Mouse (Mus musculus) hindbrain, embryonic 10.5 days (tissue): ENCODE measurements around the gene Palld. TPM values are rescaled to one million over a fixed set of nuclear protein-coding genes. Genes with fewer than 3 reads are reported as not detected.
A peak's percentile ranks its signal among the peaks of the same experiment; 100 is the strongest.

Experiments
- DNase-seq: peaks from one replicate; pipeline ENCODE4 v3.0.0-alpha.2; 2017; ENCODE audit warnings: low spot score
- H3K27ac ChIP-seq: fragments of 300-500 bp; sonication (generic); 2 replicates; pipeline ENCODE4 v1.5.1; 2016; ENCODE audit warnings: mild to moderate bottlenecking, moderate library complexity
- H3K27me3 ChIP-seq: fragments of 300-500 bp; sonication (generic); 2 replicates; pipeline ENCODE4 v1.6.1; 2016; ENCODE audit warnings: mild to moderate bottlenecking; ENCODE audit not compliant: poor library complexity, insufficient read depth, severe bottlenecking
- H3K36me3 ChIP-seq: fragments of 300-500 bp; sonication (generic); 2 replicates; pipeline ENCODE4 v1.6.1; 2016; ENCODE audit warnings: mild to moderate bottlenecking, moderate library complexity
- H3K4me1 ChIP-seq: fragments of 300-500 bp; sonication (generic); replicated peaks from 2 replicates; pipeline ENCODE4 v1.6.1; 2016; ENCODE audit warnings: mild to moderate bottlenecking
- H3K4me3 ChIP-seq: fragments of 300-500 bp; sonication (generic); 2 replicates; pipeline ENCODE4 v1.5.1; 2016; ENCODE audit warnings: mild to moderate bottlenecking, moderate library complexity
- H3K9me3 ChIP-seq: fragments of 300-500 bp; sonication (generic); 2 replicates; pipeline ENCODE4 v1.6.1; 2016; ENCODE audit warnings: mild to moderate bottlenecking, moderate library complexity
- WGBS: fragments of 180-500 bp; shearing (Covaris S2); methylation state at CpG from one replicate; pipeline ENCODE4 v1.1.7; 2016; 5-methylcytosine and 5-hydroxymethylcytosine counted together
- polyA plus RNA-seq: library from polyadenylated mRNA; unstranded; fragments of >200 nt; fragmentation: Nextera tagmentation; extraction: Ambion mirVana; gene quantifications from 2 replicates; pipeline ENCODE4 v1.2.1, GENCODE M21; 2016

Palld gene
- polyA plus RNA-seq, 1 experiment from 2014 or later: 52.4 TPM

DNA sequence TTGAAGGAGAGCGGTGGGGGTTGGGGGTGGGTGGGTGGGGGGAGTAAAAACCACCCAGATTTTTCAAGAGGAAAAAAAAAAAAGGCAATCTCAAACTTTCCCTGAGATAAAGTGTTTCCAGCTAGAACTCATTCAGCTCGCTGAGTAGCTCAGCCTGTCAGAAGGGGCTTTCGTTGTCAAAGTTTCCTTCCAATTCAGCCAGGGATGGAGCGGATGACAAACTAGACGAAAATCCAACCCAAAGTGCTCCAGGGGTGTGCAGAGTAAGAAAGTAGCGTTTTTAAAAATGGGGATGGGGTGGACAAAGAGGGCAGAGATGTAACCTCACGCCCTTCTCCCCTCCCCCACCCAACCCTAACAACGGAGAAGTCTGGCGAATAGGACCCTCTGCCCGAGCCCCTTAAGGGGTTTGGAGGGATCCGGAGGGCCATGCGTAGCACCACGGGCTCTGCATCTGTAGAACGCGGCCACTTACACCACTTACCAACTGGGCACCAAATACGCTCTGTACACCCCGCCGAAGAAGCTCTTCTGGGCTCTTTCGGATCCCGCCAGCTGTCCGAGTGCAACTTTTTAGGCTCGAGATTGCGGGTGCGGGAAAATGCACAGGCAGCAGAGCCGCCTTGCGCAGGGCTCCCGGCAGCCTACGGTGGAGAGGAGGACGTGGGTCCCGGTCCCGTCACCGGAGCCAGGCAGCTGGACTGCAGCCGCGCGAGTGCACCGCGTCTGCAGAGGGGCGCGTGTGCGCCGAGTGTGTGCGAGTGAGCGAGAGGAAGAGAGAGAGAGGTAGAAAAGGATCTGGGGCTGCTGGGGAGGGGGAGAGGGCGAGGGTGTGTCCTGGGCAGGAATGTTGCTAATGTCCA, 142.9 kb downstream of the Palld start:
- Histone ChIP-seq H3K4me1 (peaks cover 38% of the 10 kb centered on the region), H3K36me3 (peaks cover 18% of the 10 kb centered on the region), H3K4me3 (peak overlapping the region; percentile 77), H3K27me3 (no peaks in the 10 kb centered on the region), H3K9me3 (no peaks in the 10 kb centered on the region), H3K27ac (peak overlapping the region; percentile 97)
- WGBS: under 1% methylated on average over 44 of the region's 44 CpGs
- peak; percentile 76 for DNase-seq

DNA sequence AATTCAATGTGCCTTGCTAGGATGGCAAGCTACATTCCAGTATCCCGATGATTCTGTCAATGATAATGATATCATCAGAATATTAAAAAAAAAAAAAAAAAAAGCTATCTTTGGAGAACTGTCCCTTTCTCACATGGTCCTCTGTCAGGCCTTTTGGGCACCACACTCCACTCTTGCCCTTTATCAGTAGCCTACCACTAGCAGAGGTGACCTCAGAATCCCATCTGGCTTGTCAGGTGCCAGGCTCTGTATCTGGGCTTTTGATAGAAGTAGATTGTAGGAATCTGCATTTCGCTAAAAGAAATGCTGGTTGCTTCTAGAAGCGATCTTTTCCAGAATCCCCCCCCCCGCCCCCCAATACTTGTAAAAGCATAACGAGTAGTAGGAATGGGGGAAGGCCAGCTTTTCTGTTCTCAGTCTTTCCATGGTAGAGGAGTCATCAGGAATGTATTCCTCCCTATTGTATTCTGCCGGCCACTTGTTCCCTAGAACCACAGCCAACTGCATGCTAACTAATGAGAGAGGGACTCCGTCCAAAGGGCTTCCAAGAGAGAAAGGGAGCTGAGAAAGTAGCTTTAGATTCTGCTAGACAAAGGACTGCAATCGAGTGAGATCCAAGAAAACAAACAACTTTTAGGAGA, 143.7 kb downstream of the Palld start:
- DNase-seq: peak; percentile 39
- Histone ChIP-seq H3K9me3 (no peaks in the 10 kb centered on the region), H3K36me3 (peaks cover 20% of the 10 kb centered on the region), H3K4me3 (peak overlapping the region; percentile 77), H3K4me1 (peaks cover 38% of the 10 kb centered on the region), H3K27me3 (no peaks in the 10 kb centered on the region), H3K27ac (peak overlapping the region; percentile 97)
- WGBS: 16% methylated on average over 8 of the region's 8 CpGs

DNA sequence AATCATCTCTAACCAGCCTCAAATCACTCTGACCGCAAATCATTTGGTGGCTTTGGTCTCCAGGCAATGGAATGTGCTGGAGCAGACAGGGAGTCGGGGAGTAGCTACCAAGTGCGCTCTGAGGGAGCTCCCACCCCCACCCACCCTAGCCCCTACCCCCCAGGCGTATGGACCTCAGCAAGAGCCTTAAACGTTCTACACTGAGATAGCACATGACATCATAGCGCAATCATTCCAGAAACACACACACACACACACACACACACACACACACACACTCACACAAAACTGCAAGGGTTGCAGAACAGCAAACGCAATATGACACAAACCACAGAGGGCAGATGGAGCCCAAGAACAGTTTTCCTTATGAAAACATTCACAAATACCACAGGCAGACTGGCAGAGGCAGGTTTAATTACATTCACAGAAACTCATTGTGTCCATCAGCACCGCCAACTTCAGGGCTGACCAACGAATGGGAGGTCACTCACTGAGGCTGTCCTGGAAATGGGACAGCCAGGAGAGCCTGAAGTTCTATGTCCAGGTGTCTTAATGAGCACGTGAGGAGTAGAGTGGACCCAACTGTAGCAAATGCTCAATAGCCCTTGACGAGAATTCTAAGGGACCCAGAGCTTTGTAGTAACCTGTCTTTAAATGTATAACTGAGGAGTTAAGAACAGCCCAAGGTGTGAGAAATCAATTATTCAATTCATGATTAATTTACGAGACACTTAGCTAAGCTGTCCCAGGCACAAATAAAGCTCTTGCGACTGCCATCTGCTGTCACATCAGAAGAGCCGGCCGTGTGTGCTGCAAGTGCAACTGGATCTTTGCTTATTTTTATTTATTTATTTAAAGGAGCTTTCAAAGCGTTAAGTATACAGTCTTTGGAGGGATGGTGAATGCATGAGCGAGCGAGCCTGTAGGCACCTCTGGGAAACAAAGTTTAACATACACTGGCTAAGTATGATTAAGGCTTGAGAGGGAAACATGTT, 145.2 kb downstream of the Palld start:
- peak overlapping the region; percentile 62 for H3K27ac ChIP-seq
- WGBS: 46% methylated on average over 18 of the region's 18 CpGs

DNA sequence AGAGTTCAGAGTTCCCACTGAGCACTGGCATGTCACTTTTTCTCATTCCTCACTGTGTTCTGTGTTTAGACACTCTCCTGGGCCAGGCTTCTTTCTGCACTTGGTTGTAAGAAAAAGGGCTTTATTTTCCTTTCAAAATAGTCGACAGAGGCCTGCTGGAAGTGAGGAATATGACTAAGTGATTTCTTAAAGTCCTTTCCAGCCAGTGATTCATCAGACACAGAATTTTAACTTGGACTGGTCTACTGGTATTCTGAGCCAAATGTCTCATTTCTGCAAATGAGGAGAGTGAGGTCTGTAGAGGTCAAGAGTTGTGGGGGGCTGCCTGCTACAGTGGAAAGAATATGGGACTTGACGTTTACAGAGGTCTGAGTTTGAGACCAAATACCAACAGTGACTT, 147.3 kb downstream of the Palld start:
- Histone ChIP-seq H3K27me3 (no peaks in the 10 kb centered on the region), H3K36me3 (peaks cover 53% of the 10 kb centered on the region), H3K4me3 (no peak overlapping the region), H3K4me1 (peaks cover 33% of the 10 kb centered on the region), H3K27ac (no peak overlapping the region), H3K9me3 (no peaks in the 10 kb centered on the region)
- WGBS: 87% methylated on average over 2 of the region's 2 CpGs
- DNase-seq: no peak

More for the DNA sequence above, 145.2 kb downstream of the Palld start:
- no peak for DNase-seq
- Histone ChIP-seq H3K9me3 (no peaks in the 10 kb centered on the region), H3K4me1 (peaks cover 38% of the 10 kb centered on the region), H3K27me3 (no peaks in the 10 kb centered on the region), H3K36me3 (peaks cover 34% of the 10 kb centered on the region), H3K4me3 (peak overlapping the region; percentile 77)

DNA sequence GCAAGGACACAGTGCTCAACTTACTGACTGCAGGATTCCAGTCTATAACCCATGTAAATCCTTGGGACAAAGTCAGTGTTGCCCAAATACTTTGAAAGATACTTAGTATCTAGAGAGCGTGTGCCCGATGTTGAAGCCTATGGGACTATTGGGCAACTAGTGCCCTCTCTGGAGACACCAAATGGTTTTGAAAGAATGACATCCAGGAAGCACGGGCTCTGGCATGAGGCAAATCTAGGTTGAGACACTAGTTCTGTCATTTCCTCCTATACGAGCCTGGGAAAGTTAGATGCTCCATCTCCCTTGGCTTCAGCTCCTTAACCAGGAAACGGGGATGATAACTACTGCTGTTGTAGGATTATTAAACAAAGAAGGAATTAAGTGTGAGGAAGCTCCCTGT, 155.4 kb downstream of the Palld start:
- no peak overlapping the region for H3K4me3 ChIP-seq
- H3K27ac ChIP-seq: no peak overlapping the region
- H3K9me3 ChIP-seq: 0 out of 2 replicates have a peak, but pooled peaks cover 4% of the 10 kb centered on the region
- peaks cover 46% of the 10 kb centered on the region for H3K36me3 ChIP-seq
- 93% methylated on average over 5 of the region's 5 CpGs for WGBS
- no peaks in the 10 kb centered on the region for H3K27me3 ChIP-seq
- no peak for DNase-seq
- peaks cover 9% of the 10 kb centered on the region for H3K4me1 ChIP-seq

DNA sequence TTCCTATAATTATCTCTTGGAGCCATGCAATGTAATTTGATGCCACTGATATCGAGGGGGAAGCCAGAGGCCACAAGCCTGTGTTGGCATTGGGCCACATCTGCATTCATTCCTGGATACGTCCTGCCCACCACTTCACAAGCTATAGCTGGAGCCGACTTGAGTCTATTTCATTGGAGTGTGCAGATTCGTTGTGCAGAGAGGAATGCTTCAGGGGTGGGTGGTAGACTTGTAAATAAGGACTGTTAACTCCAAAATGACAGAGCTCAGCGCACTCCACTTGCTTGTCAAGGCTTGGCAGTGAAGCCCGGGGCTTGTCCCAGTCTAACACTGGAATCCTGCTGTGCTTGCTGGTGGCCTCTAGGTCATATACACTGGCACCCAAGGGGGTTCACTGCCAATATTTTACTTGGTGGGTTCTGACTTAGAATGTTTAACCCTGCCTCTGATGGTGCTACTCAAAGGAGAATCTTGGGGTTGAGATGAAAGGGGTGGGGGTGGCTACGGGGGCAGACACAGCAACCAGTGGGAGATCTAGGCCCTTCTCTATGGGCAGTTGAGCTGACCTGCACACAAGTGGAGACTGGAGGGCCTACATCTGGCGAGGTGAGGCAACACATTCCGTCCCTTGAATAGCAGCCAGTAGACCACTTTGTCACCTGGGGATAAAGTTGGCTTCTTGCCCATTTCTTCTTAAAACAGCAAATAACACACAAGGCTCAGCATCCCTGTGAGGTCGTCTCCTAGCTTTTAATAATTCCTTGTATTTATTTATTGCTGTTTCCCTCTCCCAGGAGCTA, 157.1 kb downstream of the Palld start:
- DNase-seq: no peak
- Histone ChIP-seq H3K4me1 (peaks cover 9% of the 10 kb centered on the region), H3K9me3 (0 out of 2 replicates have a peak, but pooled peaks cover 4% of the 10 kb centered on the region), H3K4me3 (no peak overlapping the region), H3K27ac (no peak overlapping the region), H3K36me3 (peaks cover 30% of the 10 kb centered on the region), H3K27me3 (no peaks in the 10 kb centered on the region)
- 69% methylated on average over 10 of the region's 10 CpGs for WGBS

DNA sequence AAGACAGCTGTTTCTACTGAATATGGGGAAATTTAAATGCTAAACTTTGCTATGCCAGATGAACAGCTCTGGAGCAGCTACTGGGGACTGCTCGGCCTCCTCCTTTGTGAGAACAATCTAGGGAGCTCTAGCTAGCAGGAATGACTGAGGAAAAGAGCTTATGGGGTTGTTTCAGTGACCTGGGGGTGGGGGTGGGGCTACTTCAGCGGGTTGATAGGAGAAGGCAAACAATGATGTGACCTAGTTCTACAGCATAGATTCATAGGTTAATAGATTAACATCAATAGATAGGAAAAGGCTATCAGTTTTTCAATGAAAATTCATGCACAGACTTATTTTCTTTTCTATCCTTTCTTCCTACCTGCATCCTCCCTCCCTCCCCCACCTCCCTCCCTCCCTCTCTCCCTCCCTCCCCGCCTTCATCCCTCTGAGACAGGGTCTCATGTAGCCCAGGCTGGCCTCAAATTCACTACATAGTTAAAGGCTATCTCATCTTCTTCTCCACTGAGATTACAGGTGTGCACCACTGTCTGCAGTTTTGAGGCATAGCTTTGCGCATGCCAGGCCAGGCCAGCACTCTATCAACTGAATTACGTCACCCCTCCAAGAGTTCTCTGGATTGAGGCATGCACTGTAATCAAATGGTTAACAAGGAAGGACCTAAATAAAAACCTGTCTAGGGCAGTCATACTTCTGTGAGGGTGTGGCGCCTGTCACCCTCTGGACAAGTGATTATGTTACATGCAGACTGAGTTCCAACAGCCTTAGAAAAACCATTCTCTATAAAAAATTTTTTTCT, 158.5 kb downstream of the Palld start:
- 88% methylated on average over 6 of the region's 6 CpGs for WGBS
- H3K4me3 ChIP-seq: no peak overlapping the region
- H3K27ac ChIP-seq: no peak overlapping the region
- 0 out of 2 replicates have a peak, but pooled peaks cover 3% of the 10 kb centered on the region for H3K9me3 ChIP-seq
- H3K27me3 ChIP-seq: no peaks in the 10 kb centered on the region
- H3K36me3 ChIP-seq: peaks cover 18% of the 10 kb centered on the region; the same call in 1 of the 2 replicates
- DNase-seq: no peak
- H3K4me1 ChIP-seq: peaks cover 9% of the 10 kb centered on the region

DNA sequence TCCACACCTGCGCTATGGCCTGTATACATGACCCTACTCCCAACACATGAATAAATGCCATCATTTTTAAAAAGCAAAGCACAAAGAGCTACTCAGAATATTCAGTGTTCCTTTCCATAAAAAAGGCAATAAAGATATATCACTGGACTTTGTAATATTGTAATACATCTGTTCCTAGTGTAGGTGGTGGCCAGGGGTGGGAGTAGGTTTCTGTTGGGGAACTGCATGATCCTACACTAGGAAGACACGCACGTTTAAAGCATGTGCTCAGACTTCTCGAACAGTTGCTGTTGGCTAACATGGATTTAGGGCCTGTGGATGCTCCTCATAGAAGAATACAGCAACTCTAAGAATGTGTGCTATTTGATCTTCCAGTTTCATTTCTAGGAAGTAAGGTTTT, 165.0 kb downstream of the Palld start:
- H3K27ac ChIP-seq: no peak overlapping the region
- no peak for DNase-seq
- no peak overlapping the region for H3K4me3 ChIP-seq
- WGBS: 96% methylated on average over 4 of the region's 4 CpGs
- H3K4me1 ChIP-seq: no peaks in the 10 kb centered on the region
- 0 out of 2 replicates have a peak, but pooled peaks cover 3% of the 10 kb centered on the region for H3K9me3 ChIP-seq
- H3K27me3 ChIP-seq: no peaks in the 10 kb centered on the region
- H3K36me3 ChIP-seq: peaks cover 37% of the 10 kb centered on the region

DNA sequence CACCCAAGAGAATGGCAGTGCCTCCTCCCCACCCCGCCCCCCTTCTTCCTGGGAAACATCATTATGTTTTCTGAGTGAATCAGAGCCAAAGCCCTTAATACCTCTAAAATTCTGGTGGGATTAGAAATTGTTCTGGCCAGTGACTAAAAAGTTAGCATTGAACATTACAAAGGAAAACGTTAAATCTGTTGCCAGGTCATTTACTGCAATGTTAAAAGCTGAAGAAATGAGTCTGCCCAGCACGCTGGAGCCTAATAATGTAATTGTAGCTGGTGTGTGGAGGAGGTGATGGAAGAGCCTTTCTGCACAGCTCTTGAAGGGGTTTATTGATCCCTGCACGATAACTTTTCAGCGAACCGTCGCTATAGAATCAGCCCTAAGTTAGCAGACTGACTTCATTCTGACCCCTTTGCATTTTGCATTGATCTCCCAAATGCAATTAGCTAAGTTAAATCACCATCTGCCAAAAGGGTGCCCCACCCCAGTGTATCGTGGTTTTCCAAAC, 165.7 kb downstream of the Palld start:
- DNase-seq: no peak
- Histone ChIP-seq H3K9me3 (0 out of 2 replicates have a peak, but pooled peaks cover 3% of the 10 kb centered on the region), H3K27ac (no peak overlapping the region), H3K4me3 (no peak overlapping the region), H3K27me3 (no peaks in the 10 kb centered on the region), H3K36me3 (peaks cover 37% of the 10 kb centered on the region), H3K4me1 (no peaks in the 10 kb centered on the region)
- 91% methylated on average over 8 of the region's 8 CpGs for WGBS

DNA sequence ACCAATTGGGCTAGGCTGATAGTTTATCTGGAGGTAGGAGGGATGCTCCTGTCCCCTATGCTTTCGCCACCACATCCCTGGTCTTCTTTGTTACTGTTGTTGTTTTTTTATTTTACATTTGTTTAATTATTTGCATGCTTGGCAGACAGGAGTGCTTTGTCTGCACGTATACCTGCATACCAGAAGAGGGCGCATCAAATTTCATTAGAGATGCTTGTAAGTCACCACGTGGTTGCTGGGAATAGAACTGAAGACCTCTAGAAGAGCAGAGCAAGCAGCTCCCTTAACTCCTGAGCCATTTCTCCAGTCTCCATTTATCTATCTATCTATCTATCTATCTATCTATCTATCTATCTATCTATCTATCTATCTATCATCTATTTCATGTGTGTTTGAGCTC, 166.4 kb downstream of the Palld start:
- Histone ChIP-seq H3K9me3 (0 out of 2 replicates have a peak, but pooled peaks cover 3% of the 10 kb centered on the region), H3K4me1 (no peaks in the 10 kb centered on the region), H3K4me3 (no peak overlapping the region), H3K27me3 (no peaks in the 10 kb centered on the region), H3K27ac (no peak overlapping the region), H3K36me3 (peaks cover 37% of the 10 kb centered on the region)
- 52% methylated on average over 4 of the region's 4 CpGs for WGBS
- DNase-seq: no peak

DNA sequence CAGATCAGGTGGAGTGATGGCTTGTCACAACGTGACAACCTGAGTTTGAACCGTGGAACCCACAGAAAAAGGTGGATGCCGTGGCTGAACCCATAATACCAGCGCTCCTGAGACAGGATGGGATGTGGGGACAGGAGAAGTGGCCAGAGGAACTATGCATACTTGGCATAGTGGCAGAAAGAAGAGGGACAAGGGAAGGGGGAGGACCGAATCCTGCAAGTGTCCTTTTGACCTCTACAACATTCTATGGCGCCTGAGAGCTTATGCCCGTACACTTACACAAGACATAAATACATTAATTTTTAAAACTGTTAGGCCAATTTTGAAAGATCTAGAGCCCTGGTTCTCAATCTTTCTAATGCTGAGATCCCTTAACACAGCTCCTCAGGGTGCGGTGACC, 168.3 kb downstream of the Palld start:
- WGBS: 91% methylated on average over 8 of the region's 8 CpGs
- no peak for DNase-seq
- H3K36me3 ChIP-seq: peaks cover 37% of the 10 kb centered on the region

More for the DNA sequence above, 168.3 kb downstream of the Palld start:
- no peak overlapping the region for H3K4me3 ChIP-seq
- no peak overlapping the region for H3K27ac ChIP-seq
- no peaks in the 10 kb centered on the region for H3K4me1 ChIP-seq
- no peaks in the 10 kb centered on the region for H3K9me3 ChIP-seq
- no peaks in the 10 kb centered on the region for H3K27me3 ChIP-seq
